Comparison of ENCODE assay signal across 8 mouse cellular contexts in genomic region chr17:27056812-27057516, GRCm38 (mm10). TPM values are rescaled to one million over a fixed set of nuclear protein-coding genes. Genes with fewer than 3 reads are reported as not detected.
DNase-seq lines count a peak whose midpoint lies in the region; ATAC-seq and TF ChIP-seq lines count a peak whose summit lies in the region.

TSS of gene Itpr3 (plus strand) at chr17:27057304.

- peaks cover 11% of the 10 kb centered on the region; the same call in 1 of the 2 replicates for H3K4me1 ChIP-seq in embryonic facial prominence, embryonic 14.5 days (ENCODE audit: control insufficient read depth, insufficient read depth, low read length)
- no peaks in the 10 kb centered on the region for H3K4me1 ChIP-seq in heart, postnatal 0 days (ENCODE audit: control insufficient read depth, insufficient read depth)

- H3ac ChIP-seq in C2C12 (ENCODE audit: control insufficient read depth, insufficient read length, low read depth): peak within 1 kb of the TSS; percentile 75

- H3K4me3 ChIP-seq in C2C12 (ENCODE audit: insufficient read depth, poor library complexity, severe bottlenecking): peak within 1 kb of the TSS; percentile 69
- H3K4me3 ChIP-seq in embryonic facial prominence, embryonic 14.5 days (ENCODE audit: low read depth, low read length): peak within 1 kb of the TSS; percentile 66
- peak within 1 kb of the TSS; percentile 64 for H3K4me3 ChIP-seq in heart, postnatal 0 days (ENCODE audit: low read depth, low read length)

- peak within 1 kb of the TSS; percentile 97 for H3K4me2 ChIP-seq in embryonic facial prominence, embryonic 14.5 days (ENCODE audit: low read depth, low read length)
- H3K4me2 ChIP-seq in heart, postnatal 0 days (ENCODE audit: low read depth, low read length): peak within 1 kb of the TSS; percentile 95

- WGBS in embryonic facial prominence, embryonic 14.5 days: under 1% methylated on average over 29 of the region's 66 CpGs
- under 1% methylated on average over 62 of the region's 66 CpGs for WGBS in heart, postnatal 0 days

- peak within 1 kb of the TSS; percentile 70 for H3K9ac ChIP-seq in embryonic facial prominence, embryonic 14.5 days (ENCODE audit: low read depth, low read length)
- H3K9ac ChIP-seq in heart, postnatal 0 days (replicated peaks; ENCODE audit: low read depth, low read length): peak within 1 kb of the TSS; percentile 66

- no peaks in the 10 kb centered on the region for H3K27me3 ChIP-seq in C2C12 (ENCODE audit: control insufficient read depth, insufficient read depth, insufficient read length)
- no peaks in the 10 kb centered on the region for H3K27me3 ChIP-seq in embryonic facial prominence, embryonic 14.5 days (replicated peaks; ENCODE audit: control insufficient read depth, insufficient read depth, low read length)
- peaks cover 15% of the 10 kb centered on the region for H3K27me3 ChIP-seq in heart, postnatal 0 days (ENCODE audit: control insufficient read depth, insufficient read depth, low read length)

- DNase-seq in adrenal gland, adult 8-10 months: peak; percentile 63
- peak; percentile 87 for DNase-seq in embryonic facial prominence, embryonic 14.5 days (ENCODE audit: low spot score)
- DNase-seq in heart, postnatal 0 days (ENCODE audit: low spot score): no peak
- peak; percentile 75 to 85 for DNase-seq in kidney, postnatal 36 days
- DNase-seq in mesoderm, embryonic 11.5 days (ENCODE audit: low read depth, low spot score): peak; percentile 47
- DNase-seq in spleen, postnatal 14 days (ENCODE audit: low spot score in 2 of 2): peak; percentile 61 to 70
- no peak for DNase-seq in frontal cortex, postnatal 14 days (ENCODE audit: low spot score in 2 of 2)

- H3K79me2 ChIP-seq in C2C12 (ENCODE audit: control insufficient read depth, insufficient read depth): peaks cover 48% of the 10 kb centered on the region

- H3K79me3 ChIP-seq in C2C12 (ENCODE audit: low read depth): peaks cover 34% of the 10 kb centered on the region

- TF ChIP-seq CTCF in C2C12 (IDR thresholded peaks at IDR 0.05; ENCODE audit: control insufficient read depth, insufficient read depth, insufficient read length): peak; percentile 36
- TF ChIP-seq CTCF in heart, postnatal 0 days (IDR thresholded peaks at IDR 0.05; ENCODE audit: low read depth): no peak

- peak; percentile 74 for ATAC-seq in embryonic facial prominence, embryonic 14.5 days (ENCODE audit: low read depth)
- peak; percentile 72 for ATAC-seq in heart, postnatal 0 days (ENCODE audit: insufficient read depth, low read depth)

- no peak for TF ChIP-seq EP300 in heart, postnatal 0 days (IDR thresholded peaks at IDR 0.05; ENCODE audit: low read depth)

- H3K27ac ChIP-seq in embryonic facial prominence, embryonic 14.5 days (replicated peaks; ENCODE audit: low read depth, low read length): peak within 1 kb of the TSS; percentile 88
- H3K27ac ChIP-seq in heart, postnatal 0 days (ENCODE audit: low read depth): peak within 1 kb of the TSS; percentile 81

- H3K36me3 ChIP-seq in C2C12 (ENCODE audit: control insufficient read depth, insufficient read depth): no peaks in the 10 kb centered on the region
- no peaks in the 10 kb centered on the region for H3K36me3 ChIP-seq in embryonic facial prominence, embryonic 14.5 days (ENCODE audit: control insufficient read depth, insufficient read depth, low read length)
- no peaks in the 10 kb centered on the region for H3K36me3 ChIP-seq in heart, postnatal 0 days (replicated peaks; ENCODE audit: control insufficient read depth, insufficient read depth, low read length)

- H3K9me3 ChIP-seq in embryonic facial prominence, embryonic 14.5 days (ENCODE audit: control insufficient read depth, low read length): no peaks in the 10 kb centered on the region
- H3K9me3 ChIP-seq in heart, postnatal 0 days (replicated peaks; ENCODE audit: control insufficient read depth, low read length): no peaks in the 10 kb centered on the region

TF ChIP-seq in C2C12, 6 proteins besides CTCF, POLR2A, EP300 and RAD21:
- TF ChIP-seq MYOG (IDR thresholded peaks at IDR 0.05; ENCODE audit: control insufficient read depth, extremely low read depth, insufficient read length): no peak
- no peak for TF ChIP-seq FOSL1 (IDR thresholded peaks at IDR 0.05; ENCODE audit: insufficient read depth, low read length, poor library complexity, severe bottlenecking)
- TF ChIP-seq CEBPB (IDR thresholded peaks at IDR 0.05; ENCODE audit: low read depth): peak; percentile 63
- no peak for TF ChIP-seq MAX (IDR thresholded peaks at IDR 0.05)
TF ChIP-seq in C2C12: peak in this region for 1.

RNA-seq across cellular contexts. Expression of gene Itpr3, which starts in this region (rescaled TPM):
- 20.0 TPM for polyA plus RNA-seq in C2C12 (2012; fragmentation: generic; extraction: Trizol)
- total RNA-seq in adrenal gland, adult 8-10 months (2022): 10 to 100 TPM in 2 of 4 experiments, 1 to 10 TPM in 2; 7.6 to 16.6 (median 11.2) TPM
- polyA plus RNA-seq in embryonic facial prominence, embryonic 14.5 days (2014; fragmentation: Nextera tagmentation; extraction: Ambion mirVana): 5.0 and 5.5 TPM in 2 replicates
- 6.9 and 7.0 TPM in 2 replicates for total RNA-seq in heart, postnatal 0 days (2014; rRNA removed; ENCODE audit: low replicate concordance)
- 0.75 and 0.89 TPM in 2 replicates for polyA plus RNA-seq in heart, postnatal 0 days (2015; fragmentation: Nextera tagmentation; extraction: Ambion mirVana)

Comparison
In these comparisons a context has a peak if more than half of its experiments do, and no peak if none do; other contexts are left out.
1. DNase-seq: peak in adrenal gland, adult 8-10 months (single experiment), embryonic facial prominence, embryonic 14.5 days (single experiment), kidney, postnatal 36 days (2 of 2), mesoderm, embryonic 11.5 days (single experiment) and spleen, postnatal 14 days (2 of 2); none in heart, postnatal 0 days (single experiment) and frontal cortex, postnatal 14 days (0 of 2).
2. Peak in every context shown above with its lines, with median percentiles within 50 percentile points of each other: H3K4me3 ChIP-seq.